Mouse (Mus musculus) myocyte (in vitro differentiated cells): ENCODE results near the gene Mgrn1.

Source experiments
- MAX ChIP-seq: IDR thresholded peaks from one replicate; pipeline ENCODE4 v1.6.1; 2011; ENCODE audit warnings: low read depth, mild to moderate bottlenecking, control low read depth
- POLR2A ChIP-seq: IDR thresholded peaks from one replicate; pipeline ENCODE4 v1.6.1; 2011; ENCODE audit warnings: low read depth, mild to moderate bottlenecking, control low read depth, moderate library complexity; ENCODE audit not compliant: insufficient read length
- REST ChIP-seq: IDR thresholded peaks from one replicate; pipeline ENCODE4 v1.6.1; 2011; ENCODE audit warnings: mild to moderate bottlenecking, control low read depth, moderate library complexity; ENCODE audit not compliant: insufficient read depth, insufficient read length

DNA sequence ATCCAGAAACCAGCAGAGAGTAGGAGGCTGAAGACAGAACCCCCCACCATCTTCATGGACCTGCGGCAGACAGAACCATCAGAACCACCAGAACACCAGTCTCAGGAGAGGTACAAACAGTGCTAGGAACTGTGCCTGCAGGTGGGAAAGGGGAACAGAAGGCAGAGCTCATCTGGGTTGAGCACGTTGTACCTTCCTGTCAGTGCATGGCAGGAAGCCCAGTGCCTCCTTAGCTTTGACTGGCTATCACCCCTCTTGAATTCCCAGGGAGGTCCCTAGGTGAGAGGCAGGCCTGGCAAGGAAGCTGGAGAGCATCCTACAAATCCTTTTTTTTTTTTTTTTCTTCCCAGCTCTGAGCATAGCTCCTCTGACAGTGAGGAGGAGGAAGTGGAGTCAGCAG lies 90.1 kb downstream of the Mgrn1 start:
- TF ChIP-seq REST (no peak), MAX (no peak), POLR2A (no peak)
